Mouse (Mus musculus) forebrain, embryonic 13.5 days (tissue): ENCODE measurements around the gene Vamp3. TPM values are rescaled to one million over a fixed set of nuclear protein-coding genes. Genes with fewer than 3 reads are reported as not detected.
"Not testable (repeated sequence)": the region's sequence is repeated elsewhere in the genome, so short reads cannot be mapped to it uniquely, and the experiment has no call there.

Experiments
- ATAC-seq: fragments of 200-750 bp; cut with Nextera tagmentation; 2 replicates; pipeline ENCODE4 v1.8.0; 2017
- H3K27ac ChIP-seq: fragments of 300-500 bp; sonication (generic); 2 replicates; pipeline ENCODE4 v1.5.1; 2015; ENCODE audit warnings: inconsistent platforms, mild to moderate bottlenecking, moderate library complexity
- H3K27me3 ChIP-seq: fragments of 300-500 bp; sonication (generic); 2 replicates; pipeline ENCODE4 v1.6.1; 2015; ENCODE audit warnings: mild to moderate bottlenecking, inconsistent platforms
- H3K36me3 ChIP-seq: fragments of 300-500 bp; sonication (generic); 2 replicates; pipeline ENCODE4 v1.6.1; 2015; ENCODE audit warnings: mild to moderate bottlenecking, inconsistent platforms; ENCODE audit not compliant: poor library complexity, severe bottlenecking
- H3K4me1 ChIP-seq: fragments of 300-500 bp; sonication (generic); 2 replicates; pipeline ENCODE4 v1.6.1; 2015; ENCODE audit warnings: inconsistent platforms
- H3K4me2 ChIP-seq: fragments of 300-500 bp; sonication (generic); 2 replicates; pipeline ENCODE4 v1.6.1; 2015; ENCODE audit warnings: inconsistent platforms, mild to moderate bottlenecking, moderate library complexity
- H3K4me3 ChIP-seq: fragments of 300-500 bp; sonication (generic); 2 replicates; pipeline ENCODE4 v1.5.1; 2015; ENCODE audit warnings: mild to moderate bottlenecking, inconsistent platforms
- H3K9ac ChIP-seq: fragments of 300-500 bp; sonication (generic); 2 replicates; pipeline ENCODE4 v1.6.1; 2015; ENCODE audit warnings: mild to moderate bottlenecking, inconsistent platforms
- H3K9me3 ChIP-seq: fragments of 300-500 bp; sonication (generic); replicated peaks from 2 replicates; pipeline ENCODE4 v1.6.1; 2016; ENCODE audit warnings: inconsistent platforms
- WGBS: fragments of 180-500 bp; shearing (Covaris S2); methylation state at CpG from one replicate; pipeline ENCODE4 v1.1.7; 2015; 5-methylcytosine and 5-hydroxymethylcytosine counted together
- polyA plus RNA-seq: library from polyadenylated mRNA; unstranded; fragments of >200 nt; fragmentation: Nextera tagmentation; extraction: Ambion mirVana; gene quantifications from 2 replicates; pipeline ENCODE4 v1.2.1, GENCODE M21; 2015

Vamp3 gene
- polyA plus RNA-seq, 1 experiment from 2014 or later = 77.3 TPM

GRCm38 (mm10) chr4:151044037-151044943 is 13.5 kb downstream of the Vamp3 start, which contains the start of gene Per3:
Gene Per3 (minus strand): TSS chr4:151044665.
- H3K27ac ChIP-seq = 0 out of 2 replicates have a peak within 1 kb of the TSS, but pooled peaks have one; percentile 7

GRCm38 (mm10) chr4:151043281-151043680 is 14.5 kb downstream of the Vamp3 start:
- Histone ChIP-seq H3K27me3 (peaks cover 7% of the 10 kb centered on the region; the same call in 1 of the 2 replicates), H3K4me2 (peak overlapping the region; percentile 97), H3K27ac (no peak overlapping the region), H3K9me3 (no peaks in the 10 kb centered on the region), H3K9ac (0 out of 2 replicates have a peak overlapping the region, but pooled peaks have one; percentile 67), H3K4me3 (peak overlapping the region; percentile 56; the same call in 1 of the 2 replicates), H3K36me3 (peaks cover 19% of the 10 kb centered on the region), H3K4me1 (peaks cover 14% of the 10 kb centered on the region)
- WGBS = 45% methylated on average over 5 of the region's 5 CpGs
- no peak for ATAC-seq

More at GRCm38 (mm10) chr4:151044037-151044943, 13.5 kb downstream of the Vamp3 start, which contains the start of gene Per3:
- Histone ChIP-seq H3K4me2 (peak within 1 kb of the TSS; percentile 97), H3K4me3 (peak within 1 kb of the TSS; percentile 56), H3K27me3 (peaks cover 7% of the 10 kb centered on the region; the same call in 1 of the 2 replicates), H3K9ac (peak within 1 kb of the TSS; percentile 67), H3K36me3 (peaks cover 29% of the 10 kb centered on the region), H3K4me1 (peaks cover 14% of the 10 kb centered on the region), H3K9me3 (no peaks in the 10 kb centered on the region)
- ATAC-seq = peak; percentile 97
- WGBS = under 1% methylated on average over 65 of the region's 79 CpGs

- H3K27ac ChIP-seq = no peak overlapping the region
- H3K4me1 ChIP-seq = peaks cover 14% of the 10 kb centered on the region
- H3K9me3 ChIP-seq = no peaks in the 10 kb centered on the region
- ATAC-seq = no peak
- H3K4me3 ChIP-seq = no peak overlapping the region
- 90% methylated on average over 5 of the region's 5 CpGs for WGBS
- peaks cover 7% of the 10 kb centered on the region; the same call in 1 of the 2 replicates for H3K27me3 ChIP-seq
- H3K4me2 ChIP-seq = no peak overlapping the region
- H3K9ac ChIP-seq = no peak overlapping the region
- H3K36me3 ChIP-seq = peaks cover 2% of the 10 kb centered on the region
Observed at GRCm38 (mm10) chr4:151041506-151041905, 16.3 kb downstream of the Vamp3 start.

GRCm38 (mm10) chr4:151037800-151038199 is 20.0 kb downstream of the Vamp3 start:
- Histone ChIP-seq H3K36me3 (no peaks in the 10 kb centered on the region), H3K27me3 (peaks cover 3% of the 10 kb centered on the region; the same call in 1 of the 2 replicates), H3K27ac (no peak overlapping the region), H3K9me3 (no peaks in the 10 kb centered on the region), H3K4me2 (no peak overlapping the region), H3K9ac (no peak overlapping the region), H3K4me3 (no peak overlapping the region), H3K4me1 (no peaks in the 10 kb centered on the region)
- no peak for ATAC-seq
- 91% methylated on average over 11 of the region's 11 CpGs for WGBS

GRCm38 (mm10) chr4:151036521-151036920 is 21.2 kb downstream of the Vamp3 start:
- no peak for ATAC-seq
- whole genome bisulfite sequencing = 87% methylated on average over 7 of the region's 7 CpGs
- Histone ChIP-seq H3K27ac (no peak overlapping the region), H3K36me3 (no peaks in the 10 kb centered on the region), H3K27me3 (no peaks in the 10 kb centered on the region), H3K4me2 (no peak overlapping the region), H3K4me1 (no peaks in the 10 kb centered on the region), H3K4me3 (no peak overlapping the region), H3K9ac (no peak overlapping the region), H3K9me3 (no peaks in the 10 kb centered on the region)

- Histone ChIP-seq H3K9me3 (no peaks in the 10 kb centered on the region), H3K4me2 (no peak overlapping the region), H3K36me3 (0 out of 2 replicates have a peak, but pooled peaks cover 6% of the 10 kb centered on the region), H3K9ac (no peak overlapping the region), H3K4me1 (no peaks in the 10 kb centered on the region), H3K4me3 (no peak overlapping the region), H3K27ac (no peak overlapping the region), H3K27me3 (no peaks in the 10 kb centered on the region)
- peak; percentile 50; the same call in 1 of the 2 replicates for ATAC-seq
- WGBS = 45% methylated on average over 6 of the region's 6 CpGs
Observed at GRCm38 (mm10) chr4:151027001-151027400, 30.8 kb downstream of the Vamp3 start.

GRCm38 (mm10) chr4:151024152-151024551 is 33.6 kb downstream of the Vamp3 start:
- no peak overlapping the region for H3K4me2 ChIP-seq
- H3K9me3 ChIP-seq = no peaks in the 10 kb centered on the region
- H3K9ac ChIP-seq = no peak overlapping the region
- H3K36me3 ChIP-seq = 0 out of 2 replicates have a peak, but pooled peaks cover 6% of the 10 kb centered on the region
- H3K4me3 ChIP-seq = no peak overlapping the region
- WGBS = 93% methylated on average over 9 of the region's 9 CpGs
- H3K27ac ChIP-seq = no peak overlapping the region
- H3K4me1 ChIP-seq = no peaks in the 10 kb centered on the region
- ATAC-seq = no peak
- no peaks in the 10 kb centered on the region for H3K27me3 ChIP-seq

GRCm38 (mm10) chr4:151017356-151017755 is 40.4 kb downstream of the Vamp3 start:
- H3K36me3 ChIP-seq = peaks cover 24% of the 10 kb centered on the region
- H3K9ac ChIP-seq, H3K4me1 ChIP-seq, H3K9me3 ChIP-seq, H3K4me2 ChIP-seq, H3K4me3 ChIP-seq, ATAC-seq, H3K27me3 ChIP-seq, H3K27ac ChIP-seq: not testable (repeated sequence)
- WGBS = 97% methylated on average over 1 of the region's 1 CpGs

- 94% methylated on average over 10 of the region's 10 CpGs for WGBS
- no peak for ATAC-seq
- H3K36me3 ChIP-seq = peaks cover 22% of the 10 kb centered on the region
- H3K4me1 ChIP-seq = no peaks in the 10 kb centered on the region
- H3K9me3 ChIP-seq = no peaks in the 10 kb centered on the region
- no peak overlapping the region for H3K4me2 ChIP-seq
- H3K9ac ChIP-seq = no peak overlapping the region
- no peak overlapping the region for H3K27ac ChIP-seq
- no peak overlapping the region for H3K4me3 ChIP-seq
- H3K27me3 ChIP-seq = no peaks in the 10 kb centered on the region
Observed at GRCm38 (mm10) chr4:151015946-151016345, 41.8 kb downstream of the Vamp3 start.

- WGBS = 89% methylated on average over 7 of the region's 7 CpGs
- Histone ChIP-seq H3K4me3 (no peak overlapping the region), H3K27me3 (no peaks in the 10 kb centered on the region), H3K4me2 (no peak overlapping the region), H3K9me3 (no peaks in the 10 kb centered on the region), H3K36me3 (peaks cover 19% of the 10 kb centered on the region), H3K27ac (no peak overlapping the region), H3K4me1 (no peaks in the 10 kb centered on the region), H3K9ac (no peak overlapping the region)
- no peak for ATAC-seq
Observed at GRCm38 (mm10) chr4:151010316-151010715, 47.4 kb downstream of the Vamp3 start.

- ATAC-seq = no peak
- H3K9me3 ChIP-seq = no peaks in the 10 kb centered on the region
- WGBS = 53% methylated on average over 6 of the region's 6 CpGs
- no peaks in the 10 kb centered on the region for H3K4me1 ChIP-seq
- no peak overlapping the region for H3K9ac ChIP-seq
- no peaks in the 10 kb centered on the region for H3K27me3 ChIP-seq
- H3K36me3 ChIP-seq = peaks cover 13% of the 10 kb centered on the region
- no peak overlapping the region for H3K4me3 ChIP-seq
- H3K27ac ChIP-seq = no peak overlapping the region
- H3K4me2 ChIP-seq = no peak overlapping the region
Observed at GRCm38 (mm10) chr4:151006945-151007344, 50.8 kb downstream of the Vamp3 start.

GRCm38 (mm10) chr4:151005656-151006318 is 52.0 kb downstream of the Vamp3 start:
- peaks cover 13% of the 10 kb centered on the region for H3K36me3 ChIP-seq
- H3K27ac ChIP-seq = no peak overlapping the region
- no peak overlapping the region for H3K9ac ChIP-seq
- 0 out of 2 replicates have a peak, but pooled peaks cover 1% of the 10 kb centered on the region for H3K4me1 ChIP-seq
- H3K27me3 ChIP-seq = no peaks in the 10 kb centered on the region
- no peaks in the 10 kb centered on the region for H3K9me3 ChIP-seq
- no peak overlapping the region for H3K4me2 ChIP-seq
- H3K4me3 ChIP-seq = no peak overlapping the region
- WGBS = 96% methylated on average over 13 of the region's 13 CpGs
- no peak for ATAC-seq
